Mouse (Mus musculus) heart, embryonic 14.5 days (tissue): ENCODE results near the gene Fgf18. TPM values are rescaled to one million over a fixed set of nuclear protein-coding genes. Genes with fewer than 3 reads are reported as not detected.

Experiments
- ATAC-seq: fragments of 200-750 bp; cut with Nextera tagmentation; 2 replicates; pipeline ENCODE4 v1.8.0; 2017; ENCODE audit warnings: low read depth, moderate TSS enrichment; ENCODE audit not compliant: insufficient number of reproducible peaks, insufficient read depth, low FRiP score
- H3K27ac ChIP-seq, 2 experiments: fragments of 200-500 bp in 1 of 2; fragments of 300-500 bp in 1 of 2; sonication (generic) in 1 of 2; replicated peaks in 1 of 2; 2 replicates each; pipeline ENCODE4 v1.5.1; 2012 to 2014; ENCODE audit warnings: low read depth in 2 of 2, low read length in 2 of 2, control low read depth in 1 of 2, mild to moderate bottlenecking in 1 of 2, mixed read lengths in 1 of 2; ENCODE audit not compliant: control insufficient read depth in 1 of 2, insufficient read depth in 1 of 2
- H3K27me3 ChIP-seq: fragments of 300-500 bp; sonication (generic); 2 replicates; pipeline ENCODE4 v1.6.1; 2014; ENCODE audit warnings: mild to moderate bottlenecking, low read length, control low read depth; ENCODE audit not compliant: control insufficient read depth, insufficient read depth
- H3K36me3 ChIP-seq: fragments of 300-500 bp; sonication (generic); 2 replicates; pipeline ENCODE4 v1.6.1; 2014; ENCODE audit warnings: mild to moderate bottlenecking, control low read depth, low read length, mixed read lengths; ENCODE audit not compliant: control insufficient read depth, insufficient read depth
- H3K4me1 ChIP-seq, 2 experiments: fragments of 200-500 bp in 1 of 2; fragments of 300-500 bp in 1 of 2; sonication (generic) in 1 of 2; 2 replicates each; pipeline ENCODE4 v1.6.1; 2012 to 2014; ENCODE audit warnings: low read length in 2 of 2, control low read depth in 1 of 2, mixed read lengths in 1 of 2; ENCODE audit not compliant: control insufficient read depth in 2 of 2, insufficient read depth in 2 of 2
- H3K4me2 ChIP-seq: fragments of 300-500 bp; sonication (generic); 2 replicates; pipeline ENCODE4 v1.6.1; 2014; ENCODE audit warnings: mild to moderate bottlenecking, low read length
- H3K4me3 ChIP-seq, 2 experiments: fragments of 200-500 bp in 1 of 2; fragments of 300-500 bp in 1 of 2; sonication (generic) in 1 of 2; 2 replicates each; pipeline ENCODE4 v1.5.1; 2012 to 2014; ENCODE audit warnings: low read length in 2 of 2, mild to moderate bottlenecking in 2 of 2, control low read depth in 1 of 2, low read depth in 1 of 2, moderate library complexity in 1 of 2; ENCODE audit not compliant: control insufficient read depth in 1 of 2, insufficient read depth in 1 of 2
- H3K9ac ChIP-seq: fragments of 300-500 bp; sonication (generic); 2 replicates; pipeline ENCODE4 v1.6.1; 2014; ENCODE audit warnings: mild to moderate bottlenecking, low read length
- H3K9me3 ChIP-seq: fragments of 300-500 bp; sonication (generic); 2 replicates; pipeline ENCODE4 v1.6.1; 2016; ENCODE audit warnings: low read length, control low read depth; ENCODE audit not compliant: control insufficient read depth
- WGBS: fragments of 180-500 bp; shearing (Covaris S2); extraction: QIAGEN DNeasy Blood & Tissue Kit; methylation state at CpG from one replicate; pipeline ENCODE4 v1.1.7; 2014; 5-methylcytosine and 5-hydroxymethylcytosine counted together
- polyA plus RNA-seq: library from polyadenylated mRNA; unstranded; fragments of >200 nt; fragmentation: Nextera tagmentation; extraction: Ambion mirVana; gene quantifications from 2 replicates; pipeline ENCODE4 v1.2.1, GENCODE M21; 2014

The Fgf18 gene
- polyA plus RNA-seq: 7.9 and 9.5 TPM in 2 replicates

DNA sequence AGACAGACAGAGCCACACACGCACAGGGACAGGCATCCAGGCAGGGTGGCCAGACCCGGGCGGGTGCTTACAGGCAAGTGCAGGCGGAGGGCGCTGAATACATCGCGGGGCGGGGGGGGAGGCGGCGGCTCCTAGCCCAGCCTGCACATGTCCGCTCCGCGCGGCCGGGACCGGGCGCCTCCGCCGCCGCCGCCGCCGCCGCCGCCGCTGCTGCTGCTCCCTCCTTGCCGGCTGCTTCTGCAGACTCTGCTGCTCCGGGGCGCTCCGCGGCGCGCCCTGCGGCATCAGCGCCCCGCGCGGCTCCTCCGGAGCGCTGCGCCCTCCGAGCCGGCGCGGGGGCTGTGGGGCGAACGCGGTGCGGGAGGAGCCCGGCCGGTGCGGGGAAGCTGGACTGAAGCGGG, at the start of gene Fgf18:
TSS of gene Fgf18 (minus strand) at position 230 of the 401 bp plus-strand sequence.
- ATAC-seq: peak; percentile 4; the same call in 1 of the 2 replicates
- peaks cover 38 to 47% of the 10 kb centered on the region in 2 experiments for H3K4me1 ChIP-seq
- WGBS: 0% methylated on average over 27 of the region's 53 CpGs
- peak within 1 kb of the TSS; percentile 54 to 66 for H3K4me3 ChIP-seq
- H3K9me3 ChIP-seq: no peaks in the 10 kb centered on the region
- H3K27me3 ChIP-seq: peaks cover 8% of the 10 kb centered on the region; the same call in 1 of the 2 replicates
- peaks cover 30% of the 10 kb centered on the region for H3K36me3 ChIP-seq
- H3K27ac ChIP-seq: peak within 1 kb of the TSS; percentile 83 to 91
- peak within 1 kb of the TSS; percentile 67 for H3K4me2 ChIP-seq
- peak within 1 kb of the TSS; percentile 59 for H3K9ac ChIP-seq

DNA sequence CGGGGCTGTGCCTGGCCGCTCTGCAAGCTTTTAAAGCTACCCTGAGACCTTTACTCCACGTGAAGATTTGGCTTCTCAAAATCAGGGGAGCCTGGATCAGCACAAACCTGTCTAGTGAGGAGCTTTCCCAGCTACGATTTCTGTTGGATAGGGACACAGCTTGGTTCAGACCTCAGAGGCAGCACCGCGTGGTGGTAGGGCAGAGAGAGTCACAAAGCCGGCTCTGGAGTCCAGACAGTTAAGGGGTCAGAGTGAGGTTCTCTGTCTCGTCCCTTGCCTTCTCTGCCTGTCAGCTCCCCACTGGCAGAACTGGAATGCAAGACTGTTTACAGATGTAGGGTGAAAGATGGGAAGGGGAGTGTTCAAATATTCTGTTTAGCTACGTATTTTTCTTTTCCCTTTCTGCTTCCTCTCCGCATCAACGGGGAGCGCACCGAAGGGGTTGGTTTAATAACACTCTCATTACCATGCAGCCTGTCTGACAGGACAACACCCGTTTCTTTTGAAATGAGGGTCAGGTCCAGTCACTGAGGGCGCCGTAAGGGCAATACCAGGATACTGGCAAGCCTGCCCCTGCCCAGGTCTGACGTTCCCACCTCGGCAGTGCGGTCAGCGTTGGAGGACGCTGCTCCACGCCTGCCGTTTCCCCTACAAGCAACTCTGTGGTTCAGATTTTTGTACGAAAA, 49.4 kb upstream of the Fgf18 start:
- peaks cover 0 to 16% of the 10 kb centered on the region in 2 experiments; a peak in 2 of 4 replicates for H3K4me1 ChIP-seq
- peaks cover 14% of the 10 kb centered on the region for H3K9me3 ChIP-seq
- H3K27ac ChIP-seq: no peak overlapping the region
- H3K4me3 ChIP-seq: no peak overlapping the region
- no peaks in the 10 kb centered on the region for H3K36me3 ChIP-seq
- no peak overlapping the region for H3K9ac ChIP-seq
- WGBS: 21% methylated on average over 24 of the region's 24 CpGs
- no peak overlapping the region for H3K4me2 ChIP-seq
- ATAC-seq: no peak
- H3K27me3 ChIP-seq: peaks cover 96% of the 10 kb centered on the region

DNA sequence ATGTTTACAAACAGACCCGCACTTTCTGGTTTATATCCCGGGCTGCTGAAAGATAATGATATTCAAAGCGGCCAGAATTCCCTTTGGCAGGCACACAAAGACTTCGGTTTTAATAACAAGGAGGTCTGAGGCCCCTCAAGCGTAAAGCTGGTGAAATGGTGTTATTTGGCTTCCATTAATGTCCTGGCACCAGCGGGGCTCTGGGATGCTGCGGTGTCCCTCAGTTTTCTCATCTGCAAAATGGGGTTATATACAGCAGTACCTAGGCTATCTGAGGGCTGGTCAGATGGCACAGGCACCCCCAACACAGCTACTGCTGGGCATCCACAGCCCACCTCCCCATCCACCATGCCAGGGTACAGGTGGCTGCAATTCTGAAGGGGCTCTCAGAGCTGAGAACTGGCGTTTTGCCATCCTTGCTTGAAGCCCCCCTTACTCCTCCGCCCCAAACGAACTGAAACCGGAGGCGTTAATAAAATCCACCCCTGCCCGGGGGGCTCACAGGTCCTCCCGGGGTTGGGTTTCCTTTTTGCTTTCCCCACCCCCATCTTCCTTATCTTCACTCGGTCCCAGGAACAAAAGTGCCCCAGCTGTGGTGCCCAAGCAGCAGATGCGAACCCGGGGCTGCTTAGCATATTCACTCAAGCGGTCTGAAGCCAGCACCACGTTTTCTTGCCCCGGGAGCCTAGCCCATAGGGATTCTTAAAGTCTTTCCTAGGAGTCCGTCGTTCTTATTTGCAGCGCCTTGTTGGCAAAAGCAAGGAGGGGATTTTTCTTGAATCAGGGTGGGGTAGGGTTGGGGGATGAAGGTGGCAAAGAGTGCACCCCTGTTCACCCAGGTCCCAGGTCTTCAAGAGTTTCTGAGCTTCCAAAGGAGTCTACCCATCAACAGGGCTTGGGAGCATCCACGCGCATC, 48.6 kb upstream of the Fgf18 start:
- Histone ChIP-seq H3K27ac (no peak overlapping the region), H3K9me3 (peaks cover 14% of the 10 kb centered on the region), H3K36me3 (no peaks in the 10 kb centered on the region), H3K9ac (no peak overlapping the region), H3K4me3 (no peak overlapping the region; a peak in 1 of 4 replicates), H3K27me3 (peaks cover 96% of the 10 kb centered on the region), H3K4me2 (no peak overlapping the region), H3K4me1 (peaks cover 0 to 8% of the 10 kb centered on the region in 2 experiments; a peak in 2 of 4 replicates)
- WGBS: 7% methylated on average over 25 of the region's 25 CpGs
- ATAC-seq: no peak

DNA sequence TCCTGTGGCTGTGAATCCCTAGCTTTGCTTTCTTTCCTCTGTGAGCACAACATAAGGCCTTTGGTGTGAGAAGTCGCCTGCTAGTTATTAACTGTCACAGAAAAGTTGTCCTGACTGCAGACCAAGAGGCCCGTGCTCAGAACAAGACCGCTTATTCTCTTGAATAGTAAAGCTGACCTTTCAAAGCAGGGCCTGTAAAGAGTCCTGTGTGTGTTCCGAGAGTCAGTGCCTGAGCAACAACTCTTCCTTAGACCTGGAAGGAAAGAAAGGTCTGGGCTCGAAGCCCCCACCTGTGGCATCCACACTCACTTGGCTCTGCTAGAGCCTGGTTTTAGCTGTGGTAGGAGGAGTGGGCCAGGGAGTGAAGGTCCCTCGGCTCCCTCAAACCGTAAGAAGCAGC, 47.9 kb upstream of the Fgf18 start:
- Histone ChIP-seq H3K36me3 (no peaks in the 10 kb centered on the region), H3K4me2 (no peak overlapping the region), H3K9me3 (peaks cover 14% of the 10 kb centered on the region), H3K9ac (no peak overlapping the region), H3K27me3 (peaks cover 94% of the 10 kb centered on the region), H3K27ac (no peak overlapping the region), H3K4me3 (no peak overlapping the region), H3K4me1 (peaks cover 0 to under 1% of the 10 kb centered on the region in 2 experiments; a peak in 1 of 4 replicates)
- WGBS: 25% methylated on average over 7 of the region's 7 CpGs
- ATAC-seq: no peak

DNA sequence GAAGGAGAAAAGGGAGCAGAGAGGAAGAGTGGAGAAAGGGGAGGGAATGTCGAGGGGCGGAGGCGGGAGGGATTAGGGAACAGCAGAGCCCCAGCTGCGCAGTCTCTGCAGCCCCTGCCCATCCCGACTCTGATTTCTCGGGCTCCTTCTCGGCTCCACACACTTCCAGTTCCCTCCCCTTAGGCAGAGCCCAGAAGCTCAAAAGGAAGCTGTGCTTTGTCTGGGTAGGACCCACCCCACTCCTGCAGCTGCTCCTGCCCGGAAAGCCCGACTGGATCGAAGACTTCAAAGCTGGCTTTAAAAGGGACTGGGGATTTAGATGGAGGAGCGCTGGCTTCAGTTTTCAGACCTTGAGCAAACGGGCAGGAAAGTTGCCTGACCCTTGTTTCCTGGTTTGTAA, 46.5 kb upstream of the Fgf18 start:
- Histone ChIP-seq H3K9me3 (peaks cover 14% of the 10 kb centered on the region), H3K4me1 (no peaks in the 10 kb centered on the region), H3K4me2 (no peak overlapping the region), H3K9ac (no peak overlapping the region), H3K27ac (no peak overlapping the region), H3K27me3 (peaks cover 81% of the 10 kb centered on the region), H3K36me3 (no peaks in the 10 kb centered on the region), H3K4me3 (no peak overlapping the region)
- no peak for ATAC-seq
- 3% methylated on average over 11 of the region's 12 CpGs for WGBS

DNA sequence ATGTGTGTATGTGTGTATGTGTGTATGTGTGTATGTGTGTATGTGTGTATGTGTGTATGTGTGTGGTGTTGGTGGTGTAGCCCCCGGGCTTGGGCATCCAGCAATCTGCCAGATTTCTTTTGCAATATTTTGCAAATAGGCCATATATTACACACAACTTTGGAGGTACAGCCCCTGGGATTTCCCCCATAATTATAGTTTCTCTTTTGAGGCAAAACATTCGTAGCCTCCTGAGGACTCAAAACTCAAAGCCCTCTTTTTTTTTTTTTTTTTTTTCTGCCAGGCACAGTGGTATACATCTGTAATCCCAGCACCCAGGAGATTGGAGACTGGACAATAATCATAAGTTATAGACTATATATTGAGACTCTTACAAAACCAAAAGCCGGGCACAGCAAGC, 34.6 kb upstream of the Fgf18 start:
- no peak overlapping the region for H3K4me2 ChIP-seq
- no peak for ATAC-seq
- peaks cover 0 to 4% of the 10 kb centered on the region in 2 experiments; a peak in 2 of 4 replicates for H3K4me1 ChIP-seq
- H3K27ac ChIP-seq: no peak overlapping the region
- H3K9me3 ChIP-seq: no peaks in the 10 kb centered on the region
- no peaks in the 10 kb centered on the region for H3K36me3 ChIP-seq
- H3K27me3 ChIP-seq: peaks cover 28% of the 10 kb centered on the region
- 80% methylated on average over 3 of the region's 3 CpGs for whole genome bisulfite sequencing
- H3K9ac ChIP-seq: no peak overlapping the region
- H3K4me3 ChIP-seq: no peak overlapping the region

DNA sequence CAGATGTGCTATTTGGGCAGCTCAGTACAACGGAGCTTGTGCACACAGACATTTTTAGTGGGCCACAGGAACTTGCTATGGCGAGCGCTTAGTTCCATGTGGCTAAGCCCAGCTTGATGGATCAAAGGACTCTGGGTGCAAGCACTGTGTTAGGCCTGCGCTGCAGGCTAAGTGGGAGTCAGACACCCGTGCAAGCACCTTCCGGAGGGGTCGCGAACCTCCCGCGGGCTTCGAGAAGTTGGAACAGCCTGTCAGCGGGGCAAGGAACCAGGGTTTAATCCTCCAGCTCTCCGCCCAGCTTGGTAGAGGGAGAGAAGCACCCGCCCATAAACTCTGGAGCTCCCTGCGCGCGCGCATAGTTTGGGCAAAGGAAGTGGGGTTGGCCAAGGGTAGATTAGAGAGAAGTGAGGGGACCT, 33.5 kb upstream of the Fgf18 start:
- no peaks in the 10 kb centered on the region for H3K36me3 ChIP-seq
- peaks cover 33% of the 10 kb centered on the region for H3K27me3 ChIP-seq
- H3K4me2 ChIP-seq: peak overlapping the region; percentile 67
- WGBS: 1% methylated on average over 18 of the region's 18 CpGs
- H3K4me1 ChIP-seq: peaks cover 0 to 4% of the 10 kb centered on the region in 2 experiments; a peak in 2 of 4 replicates
- H3K9ac ChIP-seq: 0 out of 2 replicates have a peak overlapping the region, but pooled peaks have one; percentile 36
- no peak overlapping the region for H3K27ac ChIP-seq
- no peak for ATAC-seq
- no peaks in the 10 kb centered on the region for H3K9me3 ChIP-seq
- peak overlapping the region; percentile 18 to 27 for H3K4me3 ChIP-seq
